Mouse (Mus musculus): ENCODE results near the gene Galntl6. TPM values are rescaled to one million over a fixed set of nuclear protein-coding genes. Genes with fewer than 3 reads are reported as not detected.

The Galntl6 gene
- total RNA-seq (2018; cell fraction: chromatin; rRNA removed): not detected
- not detected for total RNA-seq (2018; cell fraction: cytosol; rRNA removed)
- total RNA-seq (2018; cell fraction: nucleus; rRNA removed): not detected
- polyA plus RNA-seq (2018): not detected in 3 replicates

GRCm38 (mm10) chr8:58912196-58912839, at the start of gene Galntl6:
Gene Galntl6 (minus strand): TSS chr8:58912640.
- Histone ChIP-seq H3K79me2 (ENCODE audit: inconsistent target) (no peaks in the 10 kb centered on the region), H3K27ac (no peak within 1 kb of the TSS), H3K36me3 (ENCODE audit: inconsistent target) (no peaks in the 10 kb centered on the region), H3K4me3 (ENCODE audit: inconsistent target) (no peak within 1 kb of the TSS)
- WGBS (ENCODE audit: missing documents): 4% methylated on average over 35 of the region's 37 CpGs

- no peak overlapping the region for H3K4me3 ChIP-seq (ENCODE audit: inconsistent target)
- no peaks in the 10 kb centered on the region for H3K36me3 ChIP-seq (ENCODE audit: inconsistent target)
- 90% methylated on average over 5 of the region's 5 CpGs for WGBS (ENCODE audit: missing documents)
- H3K79me2 ChIP-seq (ENCODE audit: inconsistent target): no peaks in the 10 kb centered on the region
- no peak overlapping the region for H3K27ac ChIP-seq
Measured at GRCm38 (mm10) chr8:58957195-58957739, 44.8 kb upstream of the Galntl6 start.

- Histone ChIP-seq H3K36me3 (ENCODE audit: inconsistent target) (no peaks in the 10 kb centered on the region), H3K79me2 (ENCODE audit: inconsistent target) (no peaks in the 10 kb centered on the region), H3K4me3 (ENCODE audit: inconsistent target) (no peak overlapping the region), H3K27ac (no peak overlapping the region)
- WGBS (ENCODE audit: missing documents): 87% methylated on average over 4 of the region's 4 CpGs
Measured at GRCm38 (mm10) chr8:58943773-58944172, 31.3 kb upstream of the Galntl6 start.

- H3K36me3 ChIP-seq (ENCODE audit: inconsistent target): no peaks in the 10 kb centered on the region
- H3K4me3 ChIP-seq (ENCODE audit: inconsistent target): no peak overlapping the region
- H3K79me2 ChIP-seq (ENCODE audit: inconsistent target): no peaks in the 10 kb centered on the region
- no peak overlapping the region for H3K27ac ChIP-seq
- 90% methylated on average over 1 of the region's 1 CpGs for WGBS (ENCODE audit: missing documents)
Measured at GRCm38 (mm10) chr8:58931066-58931465, 18.6 kb upstream of the Galntl6 start.

- Histone ChIP-seq H3K27ac (no peak overlapping the region), H3K79me2 (ENCODE audit: inconsistent target) (no peaks in the 10 kb centered on the region), H3K4me3 (ENCODE audit: inconsistent target) (no peak overlapping the region), H3K36me3 (ENCODE audit: inconsistent target) (no peaks in the 10 kb centered on the region)
- 43% methylated on average over 2 of the region's 2 CpGs for WGBS (ENCODE audit: missing documents)
Measured at GRCm38 (mm10) chr8:58915142-58915541, 2.7 kb upstream of the Galntl6 start.

GRCm38 (mm10) chr8:58913640-58913968, 1.2 kb upstream of the Galntl6 start:
- no peak overlapping the region for H3K27ac ChIP-seq
- H3K4me3 ChIP-seq (ENCODE audit: inconsistent target): no peak overlapping the region
- H3K36me3 ChIP-seq (ENCODE audit: inconsistent target): no peaks in the 10 kb centered on the region
- WGBS (ENCODE audit: missing documents): 86% methylated on average over 2 of the region's 3 CpGs
- no peaks in the 10 kb centered on the region for H3K79me2 ChIP-seq (ENCODE audit: inconsistent target)

- Histone ChIP-seq H3K27ac (no peak overlapping the region), H3K36me3 (ENCODE audit: inconsistent target) (no peaks in the 10 kb centered on the region), H3K79me2 (ENCODE audit: inconsistent target) (no peaks in the 10 kb centered on the region), H3K4me3 (ENCODE audit: inconsistent target) (no peak overlapping the region)
- 5% methylated on average over 29 of the region's 30 CpGs for WGBS (ENCODE audit: missing documents)
Measured at GRCm38 (mm10) chr8:58912840-58913639, 600 bp upstream of the Galntl6 start.

- WGBS (ENCODE audit: missing documents): 13% methylated on average over 14 of the region's 14 CpGs
- Histone ChIP-seq H3K79me2 (ENCODE audit: inconsistent target) (no peaks in the 10 kb centered on the region), H3K4me3 (ENCODE audit: inconsistent target) (no peak within 1 kb of the TSS)
Measured at GRCm38 (mm10) chr8:58911677-58912076, 763 bp downstream of the Galntl6 start, which contains the start of gene BC030500. Gene BC030500 (plus strand): TSS chr8:58911755.

GRCm38 (mm10) chr8:58904465-58904864, 8.0 kb downstream of the Galntl6 start:
- Histone ChIP-seq H3K27ac (no peak overlapping the region), H3K79me2 (ENCODE audit: inconsistent target) (no peaks in the 10 kb centered on the region), H3K4me3 (ENCODE audit: inconsistent target) (no peak overlapping the region), H3K36me3 (ENCODE audit: inconsistent target) (no peaks in the 10 kb centered on the region)
- 65% methylated on average over 2 of the region's 2 CpGs for WGBS (ENCODE audit: missing documents)

More at GRCm38 (mm10) chr8:58911677-58912076, 763 bp downstream of the Galntl6 start, which contains the start of gene BC030500:
- H3K36me3 ChIP-seq (ENCODE audit: inconsistent target): no peaks in the 10 kb centered on the region
- H3K27ac ChIP-seq: no peak within 1 kb of the TSS

- Histone ChIP-seq H3K4me3 (ENCODE audit: inconsistent target) (no peak overlapping the region), H3K27ac (no peak overlapping the region), H3K79me2 (ENCODE audit: inconsistent target) (no peaks in the 10 kb centered on the region), H3K36me3 (ENCODE audit: inconsistent target) (no peaks in the 10 kb centered on the region)
- WGBS (ENCODE audit: missing documents): 87% methylated on average over 6 of the region's 6 CpGs
Measured at GRCm38 (mm10) chr8:58895960-58896359, 16.5 kb downstream of the Galntl6 start.

- no peak overlapping the region for H3K27ac ChIP-seq
- no peaks in the 10 kb centered on the region for H3K79me2 ChIP-seq (ENCODE audit: inconsistent target)
- no peaks in the 10 kb centered on the region for H3K36me3 ChIP-seq (ENCODE audit: inconsistent target)
- no peak overlapping the region for H3K4me3 ChIP-seq (ENCODE audit: inconsistent target)
- WGBS (ENCODE audit: missing documents): 91% methylated on average over 3 of the region's 3 CpGs
Measured at GRCm38 (mm10) chr8:58890591-58890990, 21.8 kb downstream of the Galntl6 start.

GRCm38 (mm10) chr8:58886405-58886804, 26.0 kb downstream of the Galntl6 start:
- H3K36me3 ChIP-seq (ENCODE audit: inconsistent target): no peaks in the 10 kb centered on the region
- H3K4me3 ChIP-seq (ENCODE audit: inconsistent target): no peak overlapping the region
- no peak overlapping the region for H3K27ac ChIP-seq
- WGBS (ENCODE audit: missing documents): 22% methylated on average over 1 of the region's 1 CpGs
- H3K79me2 ChIP-seq (ENCODE audit: inconsistent target): no peaks in the 10 kb centered on the region

- Histone ChIP-seq H3K36me3 (ENCODE audit: inconsistent target) (no peaks in the 10 kb centered on the region), H3K27ac (no peak overlapping the region), H3K4me3 (ENCODE audit: inconsistent target) (no peak overlapping the region)
Measured at GRCm38 (mm10) chr8:58824347-58824746, 88.1 kb downstream of the Galntl6 start.

GRCm38 (mm10) chr8:58805190-58805589, 107.2 kb downstream of the Galntl6 start:
- no peak overlapping the region for H3K4me3 ChIP-seq (ENCODE audit: inconsistent target)
- no peaks in the 10 kb centered on the region for H3K79me2 ChIP-seq (ENCODE audit: inconsistent target)
- no peaks in the 10 kb centered on the region for H3K36me3 ChIP-seq (ENCODE audit: inconsistent target)
- H3K27ac ChIP-seq: no peak overlapping the region

More at GRCm38 (mm10) chr8:58824347-58824746, 88.1 kb downstream of the Galntl6 start:
- no peaks in the 10 kb centered on the region for H3K79me2 ChIP-seq (ENCODE audit: inconsistent target)

GRCm38 (mm10) chr8:58801847-58802246, 110.6 kb downstream of the Galntl6 start:
- H3K27ac ChIP-seq: no peak overlapping the region
- no peaks in the 10 kb centered on the region for H3K36me3 ChIP-seq (ENCODE audit: inconsistent target)
- H3K4me3 ChIP-seq (ENCODE audit: inconsistent target): no peak overlapping the region
- WGBS (ENCODE audit: missing documents): 43% methylated on average over 1 of the region's 1 CpGs
- H3K79me2 ChIP-seq (ENCODE audit: inconsistent target): no peaks in the 10 kb centered on the region
